8 mouse cellular contexts compared by ENCODE assay signal in genomic region chr9:54501453-54502110, GRCm38 (mm10). TPM values are rescaled to one million over a fixed set of nuclear protein-coding genes. Genes with fewer than 3 reads are reported as not detected.
A peak's percentile ranks its signal among the peaks of the same experiment; 100 is the strongest.
DNase-seq lines count a peak whose midpoint lies in the region; ATAC-seq and TF ChIP-seq lines count a peak whose summit lies in the region.

Gene Dmxl2, minus strand, starts transcription at chr9:54501626.

- peak; percentile 38 for DNase-seq in CD4-positive, CD25-positive, alpha-beta regulatory T cell, adult 2 months (ENCODE audit: low read depth, low spot score)
- peak; percentile 92 for DNase-seq in embryonic facial prominence, embryonic 11.5 days (ENCODE audit: low spot score)
- peak; percentile 87 for DNase-seq in heart, adult 8-10 months (ENCODE audit: low spot score)
- DNase-seq in kidney, adult 9 months = peak; percentile 97
- peak; percentile 84 for DNase-seq in limb, embryonic 14.5 days (ENCODE audit: low spot score)
- peak; percentile 26 to 38 for DNase-seq in spleen, postnatal 14 days (ENCODE audit: low spot score in 2 of 2)

- 0 out of 2 replicates have a peak, but pooled peaks have one; percentile 32 for TF ChIP-seq POLR2A in limb, embryonic 14.5 days (IDR thresholded peaks at IDR 0.05; ENCODE audit: borderline replicate concordance, extremely low read depth, insufficient read depth, insufficient read length)

- no peaks in the 10 kb centered on the region for H3K36me3 ChIP-seq in embryonic facial prominence, embryonic 11.5 days (replicated peaks; ENCODE audit: control insufficient read depth, insufficient read depth, low read depth, low read length)
- H3K36me3 ChIP-seq in limb, embryonic 14.5 days (ENCODE audit: control insufficient read depth, insufficient read depth, low read length) = no peaks in the 10 kb centered on the region
- H3K36me3 ChIP-seq in midbrain, embryonic 16.5 days (ENCODE audit: control insufficient read depth, insufficient read depth, low read length) = no peaks in the 10 kb centered on the region

- no peaks in the 10 kb centered on the region for H3K4me1 ChIP-seq in embryonic facial prominence, embryonic 11.5 days (ENCODE audit: control insufficient read depth, insufficient read depth, low read length)
- H3K4me1 ChIP-seq in limb, embryonic 14.5 days (ENCODE audit: control insufficient read depth, insufficient read depth, low read length) = peaks cover 6% of the 10 kb centered on the region; the same call in 1 of the 2 replicates
- H3K4me1 ChIP-seq in midbrain, embryonic 16.5 days (ENCODE audit: control insufficient read depth, insufficient read depth, low read length) = peaks cover 28% of the 10 kb centered on the region

- under 1% methylated on average over 65 of the region's 99 CpGs for WGBS in embryonic facial prominence, embryonic 11.5 days
- WGBS in limb, embryonic 14.5 days = 1% methylated on average over 37 of the region's 99 CpGs
- WGBS in midbrain, embryonic 16.5 days = under 1% methylated on average over 59 of the region's 99 CpGs

- H3K9ac ChIP-seq in embryonic facial prominence, embryonic 11.5 days (replicated peaks; ENCODE audit: low read length) = peak within 1 kb of the TSS; percentile 73
- H3K9ac ChIP-seq in limb, embryonic 14.5 days (ENCODE audit: low read depth, low read length, severe bottlenecking) = peak within 1 kb of the TSS; percentile 74
- H3K9ac ChIP-seq in midbrain, embryonic 16.5 days (ENCODE audit: low read depth, low read length) = peak within 1 kb of the TSS; percentile 98

- peak within 1 kb of the TSS; percentile 79 for H3K4me3 ChIP-seq in embryonic facial prominence, embryonic 11.5 days (ENCODE audit: low read depth, low read length)
- H3K4me3 ChIP-seq in limb, embryonic 14.5 days (replicated peaks; ENCODE audit: low read length) = peak within 1 kb of the TSS; percentile 79
- H3K4me3 ChIP-seq in midbrain, embryonic 16.5 days (ENCODE audit: low read depth, low read length) = peak within 1 kb of the TSS; percentile 94

- H3K27me3 ChIP-seq in embryonic facial prominence, embryonic 11.5 days (ENCODE audit: control insufficient read depth, insufficient read depth, low read length) = no peaks in the 10 kb centered on the region
- H3K27me3 ChIP-seq in limb, embryonic 14.5 days (ENCODE audit: control insufficient read depth, insufficient read depth, low read length) = peaks cover 5% of the 10 kb centered on the region; the same call in 1 of the 2 replicates
- no peaks in the 10 kb centered on the region for H3K27me3 ChIP-seq in midbrain, embryonic 16.5 days (ENCODE audit: control insufficient read depth, insufficient read depth, low read depth, low read length)

- H3K4me2 ChIP-seq in embryonic facial prominence, embryonic 11.5 days (ENCODE audit: low read depth, low read length) = peak within 1 kb of the TSS; percentile 91
- peak within 1 kb of the TSS; percentile 99 for H3K4me2 ChIP-seq in limb, embryonic 14.5 days (replicated peaks; ENCODE audit: low read depth, low read length, severe bottlenecking)
- H3K4me2 ChIP-seq in midbrain, embryonic 16.5 days (ENCODE audit: low read length) = peak within 1 kb of the TSS; percentile 70

- ATAC-seq in CD4-positive, CD25-positive, alpha-beta regulatory T cell, adult 4 months = no peak
- ATAC-seq in embryonic facial prominence, embryonic 11.5 days (replicated peaks; ENCODE audit: insufficient number of reproducible peaks, low FRiP score, low TSS enrichment, low read depth) = peak; percentile 90
- ATAC-seq in limb, embryonic 14.5 days (ENCODE audit: low FRiP score, low read depth) = peak; percentile 92
- peak; percentile 95 for ATAC-seq in midbrain, embryonic 16.5 days

- no peaks in the 10 kb centered on the region for H3K9me3 ChIP-seq in embryonic facial prominence, embryonic 11.5 days (replicated peaks; ENCODE audit: control insufficient read depth, low read length)
- H3K9me3 ChIP-seq in limb, embryonic 14.5 days (ENCODE audit: control insufficient read depth, low read length) = no peaks in the 10 kb centered on the region
- no peaks in the 10 kb centered on the region for H3K9me3 ChIP-seq in midbrain, embryonic 16.5 days (replicated peaks; ENCODE audit: control insufficient read depth, low read length, poor library complexity, severe bottlenecking)

- peak within 1 kb of the TSS; percentile 8; the same call in 1 of the 2 replicates for H3K27ac ChIP-seq in embryonic facial prominence, embryonic 11.5 days (replicated peaks; ENCODE audit: low read depth, low read length)
- H3K27ac ChIP-seq in limb, embryonic 14.5 days (replicated peaks; ENCODE audit: low read depth, low read length) = no peak within 1 kb of the TSS
- H3K27ac ChIP-seq in midbrain, embryonic 16.5 days (ENCODE audit: low read length) = peak within 1 kb of the TSS; percentile 94

RNA-seq across cellular contexts. Expression of gene Dmxl2, which starts in this region (rescaled TPM):
- polyA plus RNA-seq in CD4-positive, CD25-positive, alpha-beta regulatory T cell, adult 4 months (2017; shearing (Covaris generic)) = under 1 TPM in 1 of 2 experiments, not detected in 1; 0.62 TPM
- polyA plus RNA-seq in embryonic facial prominence, embryonic 11.5 days (2014; fragmentation: Nextera tagmentation; extraction: Ambion mirVana) = 8.3 and 8.8 TPM in 2 replicates
- 10 to 100 TPM; 21.8 to 30.1 (median 27.1) TPM for total RNA-seq in heart, adult 8-10 months (2022)
- polyA plus RNA-seq in limb, embryonic 14.5 days (2012; rRNA removed) = 7.3 and 7.9 TPM in 2 replicates
- polyA plus RNA-seq in limb, embryonic 14.5 days (2014; fragmentation: Nextera tagmentation; extraction: Ambion mirVana) = 6.4 TPM in 2 replicates
- polyA plus RNA-seq in midbrain, embryonic 16.5 days (2015; fragmentation: Nextera tagmentation; extraction: Ambion mirVana) = 53.4 and 59.3 TPM in 2 replicates

Comparison
In these comparisons a context has a peak if more than half of its experiments do, and no peak if none do; other contexts are left out.
1. DNase-seq: peak in every context shown above with its lines; median percentile 97 in kidney, adult 9 months; 92 in embryonic facial prominence, embryonic 11.5 days; 87 in heart, adult 8-10 months; 84 in limb, embryonic 14.5 days; 38 in CD4-positive, CD25-positive, alpha-beta regulatory T cell, adult 2 months; 32 in spleen, postnatal 14 days.